Mouse (Mus musculus): ENCODE data around the gene Zfp322a. TPM values are rescaled to one million over a fixed set of nuclear protein-coding genes. Genes with fewer than 3 reads are reported as not detected.

The Zfp322a gene
- 30.3 TPM for polyA plus RNA-seq (2017; shearing (Covaris generic))

DNA sequence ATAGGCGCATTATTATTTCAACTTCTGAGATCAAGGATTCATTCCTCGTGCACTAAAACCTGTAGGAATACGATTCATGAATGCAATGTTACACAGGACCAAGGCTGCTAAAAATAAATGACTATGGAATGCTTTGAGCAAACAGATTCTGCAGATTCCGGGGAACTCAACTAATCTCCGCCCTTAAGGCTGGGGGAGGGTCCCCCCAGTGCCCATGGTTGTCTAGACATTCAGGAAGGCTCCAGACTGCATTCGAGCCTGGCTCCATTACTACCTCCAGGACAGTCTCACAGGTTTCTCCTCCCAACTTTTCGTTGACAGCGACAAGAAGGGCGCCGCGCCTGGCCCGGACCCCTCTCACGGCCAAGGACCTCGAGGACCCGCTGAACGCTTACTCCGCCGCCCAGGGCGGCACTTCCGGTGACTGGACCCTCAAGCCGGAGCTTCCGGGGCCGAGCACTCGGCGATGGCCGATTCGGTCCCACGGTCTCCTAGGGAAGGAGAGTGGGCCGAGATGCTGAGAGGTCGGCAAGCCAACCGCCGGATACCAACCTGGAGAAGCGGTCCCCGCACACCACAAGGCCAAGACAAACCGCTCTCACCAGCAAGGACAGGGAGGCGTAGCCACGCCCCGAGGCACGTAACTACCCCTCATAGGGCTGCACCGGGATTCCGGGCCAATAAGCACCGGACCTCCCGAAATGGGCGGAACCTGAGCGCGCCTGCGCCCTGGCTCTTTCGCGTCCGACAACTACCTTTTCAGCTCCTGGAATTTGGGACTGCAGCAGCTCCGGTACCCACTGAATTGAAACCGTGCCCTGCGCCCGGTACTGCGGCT, at the start of gene Zfp322a:
TSS of gene Zfp322a (minus strand) at position 626 of the 838 bp plus-strand sequence.

Other genes starting within 250 kb of the Zfp322a start
- 0.04 TPM for gene Vmn1r218, start 236.1 kb downstream of the Zfp322a start, polyA plus RNA-seq (2017; shearing (Covaris generic))
- gene Vmn1r219, start 209.9 kb downstream of the Zfp322a start, polyA plus RNA-seq (2017; shearing (Covaris generic)) = not detected
- gene Vmn1r220, start 181.2 kb downstream of the Zfp322a start, polyA plus RNA-seq (2017; shearing (Covaris generic)) = not detected
- gene Vmn1r221, start 155.1 kb downstream of the Zfp322a start, polyA plus RNA-seq (2017; shearing (Covaris generic)) = not detected
- gene Vmn1r222, start 133.3 kb downstream of the Zfp322a start, polyA plus RNA-seq (2017; shearing (Covaris generic)) = not detected
- not detected for gene Vmn1r223, start 122.1 kb downstream of the Zfp322a start, polyA plus RNA-seq (2017; shearing (Covaris generic))
- gene Abt1, start 54.7 kb upstream of the Zfp322a start, polyA plus RNA-seq (2017; shearing (Covaris generic)) = 11.8 TPM
- not detected for gene Btn1a1, start 96.7 kb upstream of the Zfp322a start, polyA plus RNA-seq (2017; shearing (Covaris generic))
- gene Btn2a2, start 119.6 kb upstream of the Zfp322a start, polyA plus RNA-seq (2017; shearing (Covaris generic)) = not detected
- 3.7 TPM for gene Hist1h4h, start 161.8 kb upstream of the Zfp322a start, polyA plus RNA-seq (2017; shearing (Covaris generic))
- gene Hist1h2af, start 164.7 kb upstream of the Zfp322a start, polyA plus RNA-seq (2017; shearing (Covaris generic)) = not detected
- 0.77 TPM for gene Hist1h3g, start 166.2 kb upstream of the Zfp322a start, polyA plus RNA-seq (2017; shearing (Covaris generic))
- gene Hist1h2bh, start 174.2 kb upstream of the Zfp322a start, polyA plus RNA-seq (2017; shearing (Covaris generic)) = not detected
- not detected for gene Hist1h3f, start 174.8 kb upstream of the Zfp322a start, polyA plus RNA-seq (2017; shearing (Covaris generic))
- gene Hist1h4f, start 182.4 kb upstream of the Zfp322a start, polyA plus RNA-seq (2017; shearing (Covaris generic)) = 0.90 TPM
- gene Hist1h1d, start 184.1 kb upstream of the Zfp322a start, polyA plus RNA-seq (2017; shearing (Covaris generic)) = 0.50 TPM
- 1.3 TPM for gene Hist1h3e, start 193.2 kb upstream of the Zfp322a start, polyA plus RNA-seq (2017; shearing (Covaris generic))
- gene Hist1h2ae, start 202.0 kb upstream of the Zfp322a start, polyA plus RNA-seq (2017; shearing (Covaris generic)) = 6.5 TPM
- gene Hist1h2bg, start 202.2 kb upstream of the Zfp322a start, polyA plus RNA-seq (2017; shearing (Covaris generic)) = 6.1 TPM
- 1.1 TPM for gene Hist1h2bf, start 205.0 kb upstream of the Zfp322a start, polyA plus RNA-seq (2017; shearing (Covaris generic))
- gene Hist1h2ad, start 205.2 kb upstream of the Zfp322a start, polyA plus RNA-seq (2017; shearing (Covaris generic)) = not detected
- not detected for gene Hist1h3d, start 206.6 kb upstream of the Zfp322a start, polyA plus RNA-seq (2017; shearing (Covaris generic))
- 40.6 TPM for gene Hist1h4d, start 212.4 kb upstream of the Zfp322a start, polyA plus RNA-seq (2017; shearing (Covaris generic))